Mouse (Mus musculus) left cerebral cortex, adult 18-20 months (tissue): ENCODE results near the gene Zbbx. TPM values are rescaled to one million over a fixed set of nuclear protein-coding genes. Genes with fewer than 3 reads are reported as not detected.
A peak's percentile ranks its signal among the peaks of the same experiment; 100 is the strongest.

Source experiments
- DNase-seq, 2 experiments: peaks; one replicate each; pipeline ENCODE4 v3.0.0; 2021 to 2022; ENCODE audit warnings: low spot score in 2 of 2, mixed read lengths in 1 of 2
- long read RNA-seq, 2 experiments: library from polyadenylated mRNA; stranded (forward); transcript quantifications; one replicate each; pipeline ENCODE4 v2.0.0; 2021
- total RNA-seq, 2 experiments: library from RNA; stranded (reverse); gene quantifications; 2 replicates each; pipeline ENCODE4 v1.2.3; 2021

The Zbbx gene
- total RNA-seq, result 1 to 10 TPM; 2.1 to 3.6 TPM
- long read RNA-seq, experiment 1, result 0 reads
- long read RNA-seq, experiment 2, result 0 reads

DNA sequence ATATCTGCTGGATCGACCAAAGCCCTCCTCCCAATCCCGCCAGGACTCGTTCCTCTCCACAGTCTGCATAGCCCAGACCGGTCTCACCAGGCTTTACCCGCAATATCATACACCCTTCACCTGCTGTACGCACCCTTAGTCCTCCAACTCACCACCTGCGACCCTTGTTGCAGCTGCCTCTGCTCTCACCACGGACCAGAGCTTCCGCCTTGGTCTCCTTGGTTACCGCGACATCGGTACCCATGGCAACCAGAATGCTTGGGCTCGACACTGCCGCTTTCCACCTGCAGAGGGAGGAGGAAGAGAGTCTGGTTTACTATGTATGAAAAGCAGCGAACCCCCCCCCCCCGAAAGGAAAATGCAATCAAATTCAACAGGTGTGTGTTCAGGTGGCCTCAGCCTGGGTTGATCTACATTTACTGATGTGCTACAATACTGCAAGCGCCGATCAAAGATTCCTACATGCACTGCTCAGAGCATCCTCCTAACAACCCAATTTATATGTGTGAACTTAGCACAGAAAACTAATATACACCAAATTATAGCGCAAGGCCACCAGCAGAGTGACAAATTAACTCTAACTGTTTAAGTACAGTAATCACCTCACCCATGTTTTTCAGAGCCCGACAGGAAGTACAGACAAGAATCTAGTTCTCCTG, at the start of gene Zbbx:
Zbbx (minus strand) TSS at position 197 of the 659 bp plus-strand sequence.
- DNase-seq, result peak; percentile 65 to 77

DNA sequence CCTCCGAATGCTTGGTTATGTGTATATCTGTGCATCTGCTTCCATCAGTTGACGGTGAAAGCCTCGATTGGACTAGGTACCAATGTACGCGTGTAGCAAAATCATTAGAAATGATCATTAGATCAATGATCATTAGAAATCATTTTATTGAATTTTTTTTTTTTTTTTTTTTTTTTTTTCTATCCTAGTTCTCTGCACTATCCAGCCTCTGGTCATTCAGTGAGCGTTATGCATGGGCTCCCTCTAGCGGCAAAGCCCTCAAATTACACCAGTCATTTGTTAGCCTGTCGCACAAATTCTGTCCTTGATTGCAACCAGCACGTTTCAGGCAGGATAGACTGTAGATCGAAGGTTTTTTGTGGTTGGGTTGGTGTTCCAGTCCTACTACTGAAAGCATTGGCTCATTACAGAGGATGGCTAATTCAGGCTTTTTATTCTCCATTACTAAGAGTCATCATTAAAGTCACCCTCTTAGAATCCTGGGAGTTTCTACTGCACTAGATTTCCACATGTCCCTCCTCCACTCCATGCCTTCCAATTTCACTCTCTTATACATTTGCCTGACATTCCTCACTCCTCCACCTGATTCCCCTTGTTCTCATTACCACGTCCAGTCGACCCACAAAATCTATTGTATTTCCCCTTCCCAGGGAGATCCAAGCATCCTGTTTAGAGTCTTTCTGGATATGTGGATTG, 38.1 kb upstream of the Zbbx start:
- DNase-seq, result peak; percentile 58 to 59

DNA sequence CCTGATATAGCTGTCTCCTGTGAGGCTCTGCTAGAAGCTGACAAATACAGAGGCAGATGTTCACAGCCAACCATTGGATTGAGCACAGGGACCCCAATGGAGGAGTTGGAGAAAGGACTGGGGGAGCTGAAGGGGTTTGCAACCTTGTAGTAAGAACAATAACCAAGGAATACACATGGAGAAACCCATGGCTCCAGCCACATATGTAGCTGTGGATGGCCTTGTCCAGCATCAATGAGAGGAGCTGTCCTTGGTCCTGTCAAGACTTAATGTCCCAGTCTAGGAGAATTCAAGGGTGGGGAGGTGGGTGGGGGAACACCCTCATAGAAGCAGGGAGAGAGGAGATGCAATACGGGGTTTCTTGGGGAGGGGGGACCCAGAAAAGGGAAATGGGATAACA, 17.8 kb upstream of the Zbbx start:
- DNase-seq, result no peak

DNA sequence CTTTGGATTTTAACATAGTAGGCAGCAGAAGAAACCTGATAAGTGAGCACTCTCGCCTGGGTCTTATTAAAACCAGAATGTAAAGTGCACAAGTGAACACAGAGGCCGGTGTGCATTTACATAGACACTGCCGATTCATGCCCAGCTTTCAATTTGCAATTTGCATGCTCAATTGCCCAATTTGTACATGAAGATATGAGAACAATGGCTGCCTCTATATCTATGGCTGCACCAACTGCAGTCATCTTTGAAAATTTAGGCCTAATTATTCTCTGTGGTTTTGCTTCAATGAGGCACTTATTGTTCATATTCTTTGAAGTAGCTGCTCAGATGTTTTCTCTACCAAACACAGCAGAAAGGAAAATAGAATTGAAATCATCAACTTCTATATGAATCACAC, 23.0 kb downstream of the Zbbx start:
- DNase-seq, result no peak

DNA sequence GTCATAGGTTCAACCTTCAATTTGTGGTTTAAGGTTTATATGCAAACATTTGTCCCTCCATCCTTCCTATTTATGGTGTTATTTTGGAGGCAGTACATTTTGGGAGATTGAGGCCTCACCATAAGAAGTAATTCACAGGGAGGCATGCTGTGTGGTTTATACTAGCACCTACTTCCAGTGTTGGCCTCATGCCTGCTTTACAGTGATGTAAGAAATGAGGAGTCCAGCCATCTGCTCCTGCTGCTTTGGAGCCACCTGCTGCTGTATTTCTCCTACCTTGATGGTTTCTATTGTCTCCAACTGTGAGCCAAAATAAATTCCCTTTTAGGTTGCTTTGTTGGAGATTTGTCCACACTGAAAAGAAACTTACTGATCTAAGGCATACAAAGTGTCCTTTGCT, 60.0 kb downstream of the Zbbx start:
- peak; percentile 9 to 10 for DNase-seq

DNA sequence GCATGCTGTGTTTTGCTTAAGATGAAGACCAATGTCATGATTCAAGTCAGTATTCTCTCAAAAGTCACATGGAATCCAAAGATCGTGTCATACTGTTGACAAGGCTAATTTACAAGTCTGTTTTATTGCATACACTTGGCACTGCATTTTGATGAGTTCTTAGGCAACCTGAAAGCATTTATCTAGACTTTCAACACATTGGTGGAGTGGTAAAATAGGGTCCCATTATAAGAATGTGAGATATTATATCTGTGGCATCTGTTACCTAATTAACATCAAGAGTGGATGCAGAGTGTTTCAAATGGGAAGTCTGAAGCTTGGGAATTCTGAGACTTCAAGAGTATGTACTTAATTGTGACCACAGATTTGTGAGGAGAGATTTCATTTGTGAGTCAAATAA, 79.1 kb downstream of the Zbbx start:
- no peak for DNase-seq

DNA sequence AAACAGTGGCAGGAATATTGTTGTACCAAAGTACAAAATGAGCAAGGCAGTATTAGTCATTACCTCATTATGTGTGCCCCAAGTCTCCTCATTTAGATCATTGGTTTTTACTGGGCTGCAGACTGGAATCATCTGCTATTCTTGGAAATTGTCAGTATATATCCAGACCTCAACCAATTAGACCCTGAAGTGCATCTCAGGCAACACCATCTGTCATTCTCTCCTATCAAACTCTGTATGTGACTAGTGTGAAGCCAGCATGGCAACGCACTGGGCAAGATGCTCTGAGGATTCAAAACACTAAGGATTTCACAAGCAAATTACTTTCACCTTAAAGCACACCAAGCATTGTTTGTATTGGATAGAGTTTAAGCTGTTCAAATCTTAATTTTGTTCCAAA, 85.9 kb downstream of the Zbbx start:
- no peak for DNase-seq

DNA sequence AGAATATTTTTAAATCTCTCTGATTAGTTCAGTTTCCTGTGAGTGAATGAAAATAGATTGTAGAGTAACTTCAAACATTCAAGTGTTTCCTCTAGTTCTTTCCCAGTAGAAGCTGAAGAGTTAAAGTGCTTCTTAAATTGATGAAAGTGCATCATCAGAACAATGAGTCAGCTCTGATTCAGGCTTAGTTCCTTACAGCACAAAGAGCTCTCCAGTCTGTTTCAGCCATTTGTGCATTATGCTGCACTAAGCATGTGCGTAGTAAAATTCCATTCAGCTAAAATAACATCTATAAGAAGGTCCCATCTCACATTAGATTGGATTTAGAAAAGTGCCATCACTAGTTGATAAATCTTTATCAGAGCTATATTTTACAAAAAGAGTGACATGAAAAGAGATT, 155.1 kb downstream of the Zbbx start:
- no peak for DNase-seq

Other genes with a start within 250 kb of the Zbbx start
- not detected for gene Serpini2, start 105.0 kb upstream of the Zbbx start, total RNA-seq